Mouse (Mus musculus) CD4-positive, CD25-positive, alpha-beta regulatory T cell, adult 2 months (primary cell): ENCODE measurements around the gene Msl1.

Source experiments
- DNase-seq: peaks from one replicate; pipeline ENCODE4 v3.0.0-alpha.2; 2012; ENCODE audit warnings: low read depth, low spot score

Gene Msl1

DNA sequence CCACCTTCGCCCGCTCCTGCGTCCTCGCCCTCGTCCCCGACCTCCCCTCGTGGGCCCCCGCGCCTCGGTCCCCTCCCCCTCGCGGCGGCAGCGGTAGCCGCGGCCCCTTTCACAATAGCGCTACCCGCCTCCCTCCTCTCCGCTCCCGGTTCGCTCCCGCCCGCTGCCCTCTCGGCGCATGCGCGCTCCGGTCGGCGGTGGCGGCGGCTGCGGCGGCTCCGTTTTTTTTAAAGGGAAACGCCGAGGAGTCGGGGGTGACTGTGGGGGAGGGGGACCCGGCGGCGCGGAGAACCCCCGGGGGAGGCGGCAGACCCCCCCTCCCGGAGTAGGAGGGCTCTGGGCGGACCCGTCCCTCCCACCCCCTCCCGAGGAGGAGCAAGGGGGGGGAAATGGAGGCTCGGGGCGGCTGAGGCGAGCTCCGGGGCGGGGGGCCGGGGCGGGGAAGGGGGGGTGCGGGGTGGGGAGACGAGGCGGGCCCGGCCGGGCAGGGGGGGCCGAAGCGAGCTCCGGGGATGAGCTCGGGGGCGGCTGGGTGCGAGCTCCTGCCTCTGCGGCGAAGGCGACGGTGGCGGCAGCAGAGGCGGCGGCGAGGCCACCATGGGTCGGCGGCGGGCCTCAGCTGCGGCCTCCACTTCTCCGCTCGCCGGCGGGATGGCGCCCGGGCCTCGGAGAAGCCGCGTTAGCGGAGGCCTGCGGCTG is at the start of gene Msl1:
Gene Msl1, plus strand, starts transcription at position 502 of the 699 bp plus-strand sequence.
- peak; percentile 92 for DNase-seq

GRCm38 (mm10) chr11:98745932-98746853 is 49.1 kb upstream of the Msl1 start:
- DNase-seq, result peak; percentile 24

DNA sequence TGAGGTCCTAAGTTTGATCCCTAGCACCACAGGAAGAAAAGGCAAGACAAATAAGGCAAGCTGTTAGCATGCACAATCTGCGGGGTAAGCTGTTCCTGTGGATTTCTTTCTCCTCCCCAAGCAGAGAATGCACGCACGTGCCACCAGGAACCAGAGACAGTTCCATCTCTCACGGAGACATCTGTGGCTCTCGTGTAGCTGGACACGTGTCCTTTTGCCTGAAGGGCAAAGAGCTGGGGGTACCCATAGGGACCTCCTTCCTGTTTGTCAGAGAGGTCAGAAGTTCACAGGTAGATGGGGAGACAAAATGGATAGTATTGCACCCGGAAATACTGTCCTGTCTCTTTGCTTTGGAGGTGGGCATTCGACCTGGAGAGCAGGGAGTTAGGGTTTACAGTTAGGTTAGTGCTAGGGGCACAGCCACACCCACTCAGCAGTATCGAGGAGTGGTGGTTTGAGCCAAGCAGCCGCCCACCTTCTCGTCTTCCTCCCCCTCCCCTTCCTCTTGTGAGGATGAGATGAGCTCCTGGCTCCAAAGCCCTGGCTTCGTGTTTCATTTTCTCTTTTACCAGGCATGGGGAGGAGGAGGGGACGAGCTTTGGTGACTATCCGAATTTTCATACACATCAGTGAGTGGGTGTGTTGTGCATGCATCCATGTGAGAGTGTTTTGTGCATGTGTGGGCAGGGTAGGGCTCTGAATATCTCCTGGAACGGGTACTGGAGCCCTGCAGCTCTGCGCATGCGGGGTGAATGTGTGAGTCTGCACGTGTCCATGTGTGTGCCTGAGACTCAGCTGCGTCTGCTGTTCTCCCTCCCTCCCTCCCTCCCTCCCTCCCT is 48.2 kb upstream of the Msl1 start:
- peak; percentile 84 for DNase-seq

GRCm38 (mm10) chr11:98747804-98748505 is 47.4 kb upstream of the Msl1 start:
- DNase-seq, result peak; percentile 36

GRCm38 (mm10) chr11:98748506-98749416 is 46.6 kb upstream of the Msl1 start:
- no peak for DNase-seq

GRCm38 (mm10) chr11:98749716-98750115 is 45.6 kb upstream of the Msl1 start:
- no peak for DNase-seq

- DNase-seq, result no peak
Observed at GRCm38 (mm10) chr11:98750351-98751201, 44.7 kb upstream of the Msl1 start.

GRCm38 (mm10) chr11:98751221-98751782 is 44.0 kb upstream of the Msl1 start:
- DNase-seq, result no peak

- no peak for DNase-seq
Observed at GRCm38 (mm10) chr11:98752562-98753140, 42.7 kb upstream of the Msl1 start.

GRCm38 (mm10) chr11:98753264-98753663 is 42.1 kb upstream of the Msl1 start:
- DNase-seq, result no peak

GRCm38 (mm10) chr11:98754151-98754620 is 41.1 kb upstream of the Msl1 start:
- DNase-seq, result no peak

DNA sequence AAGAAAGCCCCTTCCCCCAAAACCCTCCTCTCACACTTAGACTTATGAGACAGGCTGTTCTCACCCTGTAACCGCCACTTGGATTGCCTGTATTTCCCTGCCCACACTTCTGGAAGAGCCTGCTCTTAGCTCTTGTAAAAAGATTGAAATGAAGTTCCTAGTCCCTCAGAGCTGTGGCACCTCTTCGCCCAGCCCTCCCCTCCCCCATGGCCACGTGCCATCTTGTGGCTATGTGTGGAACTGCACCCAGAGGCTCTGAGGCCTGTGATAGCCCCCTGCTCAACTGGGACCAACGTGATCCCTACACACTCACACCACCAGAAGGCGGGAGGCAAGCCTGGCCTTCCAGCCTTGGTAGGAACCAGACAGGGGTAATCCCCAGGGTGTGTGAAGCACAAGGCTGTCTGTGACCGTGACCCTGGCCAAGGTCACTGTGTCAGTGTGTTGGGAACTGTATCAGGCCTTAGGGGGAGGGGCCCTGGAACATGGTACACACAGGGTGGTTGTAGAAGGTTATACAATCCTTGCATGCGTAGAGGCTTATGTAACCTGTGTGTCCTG is 40.6 kb upstream of the Msl1 start:
- DNase-seq, result peak; percentile 87

GRCm38 (mm10) chr11:98755726-98756380 is 39.5 kb upstream of the Msl1 start:
- DNase-seq, result no peak

GRCm38 (mm10) chr11:98756711-98757110 is 38.6 kb upstream of the Msl1 start:
- DNase-seq, result no peak

- DNase-seq, result no peak
Observed at GRCm38 (mm10) chr11:98761939-98762338, 33.4 kb upstream of the Msl1 start.

DNA sequence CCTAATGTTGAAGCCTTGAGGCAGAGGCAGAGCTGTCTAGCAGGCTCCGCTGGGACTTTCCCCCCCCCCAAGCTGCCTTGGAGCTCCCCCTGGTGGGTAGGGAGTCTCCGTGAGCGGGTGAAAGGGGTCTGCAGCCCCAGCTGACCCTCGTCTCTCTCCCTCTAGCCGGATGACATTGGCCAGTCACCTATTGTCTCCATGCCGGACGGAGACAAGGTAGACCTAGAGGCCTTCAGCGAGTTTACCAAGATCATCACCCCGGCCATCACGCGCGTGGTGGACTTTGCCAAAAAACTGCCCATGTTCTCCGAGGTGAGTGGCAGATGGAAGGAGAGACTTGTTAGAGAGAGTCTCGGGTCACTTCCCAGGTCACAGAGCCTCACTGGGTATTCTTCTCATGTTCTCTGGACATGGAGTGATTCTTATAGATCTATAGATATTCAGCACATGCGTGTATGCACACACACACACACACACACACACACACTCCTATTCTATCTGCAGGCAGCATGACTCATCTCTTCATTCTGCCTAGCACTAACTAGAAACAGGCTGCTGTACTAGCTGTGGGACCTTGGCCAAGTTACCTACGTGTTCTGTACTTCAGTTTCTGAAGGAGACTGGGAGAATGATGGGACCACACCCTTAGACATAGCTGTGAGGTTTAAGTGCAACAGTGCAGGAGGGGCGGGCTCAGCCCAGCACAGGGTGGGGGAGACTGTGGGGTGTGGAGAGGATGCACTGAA is 32.4 kb upstream of the Msl1 start:
- DNase-seq, result peak; percentile 39

DNA sequence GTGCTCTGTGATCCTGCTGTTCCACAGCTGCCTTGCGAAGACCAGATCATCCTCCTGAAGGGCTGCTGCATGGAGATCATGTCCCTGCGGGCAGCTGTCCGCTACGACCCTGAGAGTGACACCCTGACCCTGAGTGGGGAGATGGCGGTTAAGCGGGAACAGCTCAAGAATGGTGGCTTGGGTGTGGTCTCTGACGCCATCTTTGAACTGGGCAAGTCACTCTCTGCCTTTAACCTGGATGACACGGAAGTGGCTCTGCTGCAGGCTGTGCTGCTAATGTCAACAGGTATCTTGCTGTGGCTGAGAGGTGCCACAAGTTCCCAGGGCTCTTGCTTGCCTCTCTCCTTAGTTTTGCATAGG is 31.8 kb upstream of the Msl1 start:
- DNase-seq, result no peak
